Mouse (Mus musculus) limb, embryonic 15.5 days (tissue): ENCODE measurements at regions not wholly inside any gene's neighbourhood (a gene's known extent, or its start where the extent isn't known, plus 50 kb on each side); places are given as distances from the start of the nearest gene placed in this dataset.

Experiments
- ATAC-seq: fragments of 200-750 bp; cut with Nextera tagmentation; 2 replicates; pipeline ENCODE4 v1.8.0; 2017; ENCODE audit warnings: low read depth, moderate TSS enrichment; ENCODE audit not compliant: insufficient number of reproducible peaks, low FRiP score, low TSS enrichment
- H3K27ac ChIP-seq: fragments of 300-500 bp; sonication (generic); 2 replicates; pipeline ENCODE4 v1.5.1; 2015; ENCODE audit warnings: moderate library complexity, mild to moderate bottlenecking, inconsistent platforms
- H3K27me3 ChIP-seq: fragments of 300-500 bp; sonication (generic); 2 replicates; pipeline ENCODE4 v1.6.1; 2015; ENCODE audit warnings: inconsistent platforms
- H3K36me3 ChIP-seq: fragments of 300-500 bp; sonication (generic); 2 replicates; pipeline ENCODE4 v1.6.1; 2015; ENCODE audit warnings: inconsistent platforms
- H3K4me1 ChIP-seq: fragments of 300-500 bp; sonication (generic); 2 replicates; pipeline ENCODE4 v1.6.1; 2015; ENCODE audit warnings: inconsistent platforms
- H3K4me2 ChIP-seq: fragments of 300-500 bp; sonication (generic); 2 replicates; pipeline ENCODE4 v1.6.1; 2015; ENCODE audit warnings: mild to moderate bottlenecking, inconsistent platforms
- H3K4me3 ChIP-seq: fragments of 300-500 bp; sonication (generic); 2 replicates; pipeline ENCODE4 v1.5.1; 2015; ENCODE audit warnings: mild to moderate bottlenecking, inconsistent platforms
- H3K9ac ChIP-seq: fragments of 300-500 bp; sonication (generic); 2 replicates; pipeline ENCODE4 v1.6.1; 2015; ENCODE audit warnings: inconsistent platforms
- H3K9me3 ChIP-seq: fragments of 300-500 bp; sonication (generic); 2 replicates; pipeline ENCODE4 v1.6.1; 2016; ENCODE audit warnings: inconsistent platforms
- WGBS: fragments of 180-500 bp; shearing (Covaris S2); methylation state at CpG from one replicate; pipeline ENCODE4 v1.1.7; 2015; 5-methylcytosine and 5-hydroxymethylcytosine counted together

- no peaks in the 10 kb centered on the region for H3K27me3 ChIP-seq
- no peaks in the 10 kb centered on the region for H3K9me3 ChIP-seq
- H3K4me2 ChIP-seq = no peak overlapping the region
- no peak overlapping the region for H3K4me3 ChIP-seq
- no peak overlapping the region for H3K27ac ChIP-seq
- WGBS = 93% methylated on average over 6 of the region's 6 CpGs
- no peak for ATAC-seq
- H3K4me1 ChIP-seq = 0 out of 2 replicates have a peak, but pooled peaks cover 3% of the 10 kb centered on the region
- no peaks in the 10 kb centered on the region for H3K36me3 ChIP-seq
- no peak overlapping the region for H3K9ac ChIP-seq
These were observed 317.3 kb upstream of the Klf3 start for GRCm38 (mm10) chr5:64485856-64486255.

- 0 out of 2 replicates have a peak, but pooled peaks cover 3% of the 10 kb centered on the region for H3K4me1 ChIP-seq
- 91% methylated on average over 1 of the region's 1 CpGs for whole genome bisulfite sequencing
- H3K36me3 ChIP-seq = no peaks in the 10 kb centered on the region
- H3K27ac ChIP-seq = no peak overlapping the region
- H3K4me3 ChIP-seq = no peak overlapping the region
- no peak overlapping the region for H3K4me2 ChIP-seq
- no peaks in the 10 kb centered on the region for H3K27me3 ChIP-seq
- no peak for ATAC-seq
- H3K9ac ChIP-seq = no peak overlapping the region
- H3K9me3 ChIP-seq = no peaks in the 10 kb centered on the region
These were observed 316.4 kb upstream of the Klf3 start for GRCm38 (mm10) chr5:64486761-64487160.

GRCm38 (mm10) chr5:64487698-64488398 lies 315.3 kb upstream of the Klf3 start:
- no peak overlapping the region for H3K27ac ChIP-seq
- no peak overlapping the region for H3K4me3 ChIP-seq
- H3K36me3 ChIP-seq = no peaks in the 10 kb centered on the region
- 52% methylated on average over 14 of the region's 14 CpGs for WGBS
- peak overlapping the region; percentile 12; the same call in 1 of the 2 replicates for H3K4me2 ChIP-seq
- no peak overlapping the region for H3K9ac ChIP-seq
- H3K4me1 ChIP-seq = 0 out of 2 replicates have a peak, but pooled peaks cover 3% of the 10 kb centered on the region
- no peaks in the 10 kb centered on the region for H3K9me3 ChIP-seq
- no peak for ATAC-seq
- H3K27me3 ChIP-seq = no peaks in the 10 kb centered on the region

DNA sequence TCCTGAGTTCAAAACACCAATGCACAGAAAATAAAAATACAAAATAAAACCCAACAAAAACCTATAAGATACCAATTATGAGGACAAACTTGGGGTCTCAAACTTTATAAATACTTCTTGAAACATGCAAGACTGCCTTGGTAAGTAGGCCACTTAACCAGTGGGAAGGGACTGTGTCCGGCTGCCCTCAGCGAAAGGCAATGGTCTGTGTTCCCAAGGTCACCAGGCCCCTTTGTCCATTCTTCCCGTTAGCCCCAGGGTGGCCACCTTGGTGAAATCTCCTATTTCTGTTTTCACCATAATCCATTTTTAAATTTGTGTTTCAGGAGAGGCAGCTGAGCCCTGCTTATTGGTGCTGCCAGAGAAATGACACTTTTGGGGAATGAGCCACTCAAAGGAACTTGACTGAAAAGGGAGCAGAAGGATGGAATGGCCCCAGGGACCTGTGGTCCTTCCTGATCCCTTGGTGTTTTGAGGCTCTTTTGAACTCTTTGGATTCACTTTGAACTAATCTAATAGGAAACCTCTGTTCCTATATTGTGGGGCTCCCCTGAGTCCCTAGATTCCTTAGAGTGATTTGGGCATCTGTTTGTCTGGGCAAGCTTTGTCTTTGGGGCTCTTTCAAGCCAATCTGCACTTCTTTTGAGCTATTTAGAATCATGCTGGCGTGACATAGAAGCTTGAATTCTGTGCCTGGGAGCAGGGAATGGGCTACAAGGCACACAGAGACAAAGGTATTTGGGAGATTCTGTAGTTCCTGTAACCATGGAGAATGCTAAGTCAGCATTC lies 313.3 kb upstream of the Klf3 start:
- Histone ChIP-seq H3K27ac (no peak overlapping the region), H3K9ac (no peak overlapping the region), H3K4me2 (no peak overlapping the region), H3K9me3 (no peaks in the 10 kb centered on the region), H3K27me3 (no peaks in the 10 kb centered on the region), H3K4me1 (0 out of 2 replicates have a peak, but pooled peaks cover 3% of the 10 kb centered on the region), H3K4me3 (no peak overlapping the region), H3K36me3 (no peaks in the 10 kb centered on the region)
- no peak for ATAC-seq
- WGBS = 88% methylated on average over 4 of the region's 4 CpGs

DNA sequence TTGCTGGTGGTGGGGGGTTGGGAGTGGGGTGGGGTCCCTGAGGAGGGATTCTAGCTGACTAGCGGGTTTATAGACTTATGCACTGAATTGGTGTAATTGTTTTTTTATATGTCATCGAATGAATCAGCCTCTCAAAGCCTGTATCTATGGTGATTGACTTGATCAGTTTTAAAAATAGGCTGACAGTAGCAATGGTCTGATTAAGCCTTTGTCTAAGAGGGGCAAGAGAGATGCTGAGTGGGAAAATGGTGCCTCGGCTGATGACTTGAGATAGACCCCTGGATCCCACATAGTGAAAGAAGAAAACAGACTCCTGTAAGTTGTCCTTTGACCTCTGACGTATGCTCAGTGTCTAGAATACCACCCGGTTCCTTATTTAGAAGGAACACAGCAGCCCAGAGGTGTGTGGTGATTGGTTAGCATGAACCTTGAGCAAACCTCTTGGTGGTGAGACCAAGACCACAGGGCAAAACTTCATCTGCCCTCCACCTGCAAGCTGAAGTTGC lies 312.7 kb upstream of the Klf3 start:
- no peak overlapping the region for H3K4me2 ChIP-seq
- no peak for ATAC-seq
- H3K9ac ChIP-seq = no peak overlapping the region
- no peaks in the 10 kb centered on the region for H3K36me3 ChIP-seq
- no peak overlapping the region for H3K27ac ChIP-seq
- no peaks in the 10 kb centered on the region for H3K9me3 ChIP-seq
- H3K27me3 ChIP-seq = no peaks in the 10 kb centered on the region
- H3K4me1 ChIP-seq = 0 out of 2 replicates have a peak, but pooled peaks cover 3% of the 10 kb centered on the region
- no peak overlapping the region for H3K4me3 ChIP-seq
- WGBS = 58% methylated on average over 5 of the region's 5 CpGs

- 93% methylated on average over 4 of the region's 4 CpGs for WGBS
- no peak for ATAC-seq
- Histone ChIP-seq H3K4me1 (no peaks in the 10 kb centered on the region), H3K27ac (no peak overlapping the region), H3K9ac (no peak overlapping the region), H3K4me3 (no peak overlapping the region), H3K27me3 (no peaks in the 10 kb centered on the region), H3K9me3 (no peaks in the 10 kb centered on the region), H3K4me2 (no peak overlapping the region), H3K36me3 (no peaks in the 10 kb centered on the region)
These were observed 308.8 kb upstream of the Klf3 start for GRCm38 (mm10) chr5:64494429-64494828.

DNA sequence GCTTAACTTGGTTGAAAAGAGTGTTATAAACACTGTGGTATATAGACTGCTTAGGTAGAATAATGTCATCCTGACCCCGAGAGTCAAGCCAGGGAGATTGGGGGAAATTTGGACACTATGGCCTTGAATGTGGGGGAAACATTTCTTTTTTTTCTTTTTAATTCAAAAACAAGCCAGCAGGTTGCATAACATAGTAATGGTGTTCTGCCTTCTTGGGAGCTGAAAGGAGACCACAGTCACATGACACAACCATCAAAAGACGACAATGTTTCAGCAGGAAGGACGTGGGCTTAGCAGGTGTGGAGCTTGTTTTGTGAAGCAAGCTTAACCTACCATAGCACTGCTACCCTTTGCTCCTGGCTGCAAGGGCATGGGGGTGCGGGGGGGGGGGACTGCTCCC lies 306.3 kb upstream of the Klf3 start:
- WGBS = 80% methylated on average over 4 of the region's 4 CpGs
- no peak overlapping the region for H3K4me2 ChIP-seq
- ATAC-seq = no peak
- H3K4me3 ChIP-seq = no peak overlapping the region
- peaks cover 6% of the 10 kb centered on the region; the same call in 1 of the 2 replicates for H3K4me1 ChIP-seq
- H3K27ac ChIP-seq = no peak overlapping the region
- no peaks in the 10 kb centered on the region for H3K36me3 ChIP-seq
- no peaks in the 10 kb centered on the region for H3K27me3 ChIP-seq
- no peaks in the 10 kb centered on the region for H3K9me3 ChIP-seq
- no peak overlapping the region for H3K9ac ChIP-seq

- no peak for ATAC-seq
- Histone ChIP-seq H3K27me3 (no peaks in the 10 kb centered on the region), H3K9me3 (no peaks in the 10 kb centered on the region), H3K27ac (no peak overlapping the region), H3K9ac (no peak overlapping the region), H3K4me1 (peaks cover 13% of the 10 kb centered on the region; the same call in 1 of the 2 replicates), H3K36me3 (no peaks in the 10 kb centered on the region), H3K4me2 (no peak overlapping the region), H3K4me3 (no peak overlapping the region)
- 89% methylated on average over 5 of the region's 5 CpGs for WGBS
These were observed 304.8 kb upstream of the Klf3 start for GRCm38 (mm10) chr5:64498431-64498830.

- H3K4me2 ChIP-seq = no peak overlapping the region
- H3K9me3 ChIP-seq = no peaks in the 10 kb centered on the region
- H3K9ac ChIP-seq = no peak overlapping the region
- WGBS = 98% methylated on average over 3 of the region's 3 CpGs
- peaks cover 18% of the 10 kb centered on the region; the same call in 1 of the 2 replicates for H3K4me1 ChIP-seq
- ATAC-seq = no peak
- H3K27me3 ChIP-seq = no peaks in the 10 kb centered on the region
- H3K27ac ChIP-seq = no peak overlapping the region
- no peaks in the 10 kb centered on the region for H3K36me3 ChIP-seq
- no peak overlapping the region for H3K4me3 ChIP-seq
These were observed 304.1 kb upstream of the Klf3 start for GRCm38 (mm10) chr5:64499131-64499530.

- no peak overlapping the region; the same call in 1 of the 2 replicates for H3K27ac ChIP-seq
- H3K9me3 ChIP-seq = no peaks in the 10 kb centered on the region
- no peaks in the 10 kb centered on the region for H3K36me3 ChIP-seq
- no peak overlapping the region for H3K4me2 ChIP-seq
- H3K4me1 ChIP-seq = peaks cover 30% of the 10 kb centered on the region
- ATAC-seq = no peak
- no peaks in the 10 kb centered on the region for H3K27me3 ChIP-seq
- no peak overlapping the region for H3K9ac ChIP-seq
- no peak overlapping the region for H3K4me3 ChIP-seq
- WGBS = 55% methylated on average over 8 of the region's 8 CpGs
These were observed 302.8 kb upstream of the Klf3 start for GRCm38 (mm10) chr5:64500413-64500812.

GRCm38 (mm10) chr5:64500866-64501265 lies 302.3 kb upstream of the Klf3 start:
- Histone ChIP-seq H3K4me1 (peaks cover 33% of the 10 kb centered on the region), H3K27me3 (no peaks in the 10 kb centered on the region), H3K36me3 (no peaks in the 10 kb centered on the region), H3K4me2 (no peak overlapping the region), H3K9me3 (no peaks in the 10 kb centered on the region), H3K4me3 (no peak overlapping the region), H3K27ac (peak overlapping the region; percentile 38; the same call in 1 of the 2 replicates), H3K9ac (no peak overlapping the region)
- WGBS = 62% methylated on average over 4 of the region's 4 CpGs
- no peak for ATAC-seq

DNA sequence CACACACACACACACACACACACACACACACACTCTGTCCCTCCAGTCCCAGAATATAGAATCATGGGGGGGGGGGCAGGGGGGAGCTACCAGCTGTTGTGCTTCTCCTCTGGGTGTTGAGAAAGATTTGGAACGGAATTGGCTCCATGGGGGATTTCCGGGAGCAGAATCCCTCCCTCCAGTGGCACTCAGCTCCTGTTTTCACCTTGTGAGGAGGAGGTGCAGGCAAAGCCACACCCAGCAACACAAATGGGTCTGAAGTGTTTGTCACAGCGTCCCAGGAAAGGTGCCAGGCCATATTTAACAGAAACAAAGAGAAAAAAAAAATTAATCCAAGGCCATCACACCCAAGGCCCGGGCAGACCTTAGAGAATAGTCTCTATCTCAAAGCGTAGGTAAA lies 301.4 kb upstream of the Klf3 start:
- peaks cover 42% of the 10 kb centered on the region for H3K4me1 ChIP-seq
- no peaks in the 10 kb centered on the region for H3K9me3 ChIP-seq
- no peaks in the 10 kb centered on the region for H3K27me3 ChIP-seq
- no peak overlapping the region for H3K4me2 ChIP-seq
- WGBS = 65% methylated on average over 5 of the region's 5 CpGs
- no peak overlapping the region for H3K4me3 ChIP-seq
- no peak overlapping the region for H3K9ac ChIP-seq
- H3K27ac ChIP-seq = no peak overlapping the region
- ATAC-seq = no peak
- H3K36me3 ChIP-seq = no peaks in the 10 kb centered on the region
